Mouse (Mus musculus) myocyte (in vitro differentiated cells): ENCODE results near the gene Ror2. TPM values are rescaled to one million over a fixed set of nuclear protein-coding genes. Genes with fewer than 3 reads are reported as not detected.

Experiments
- H3K27me3 ChIP-seq: one replicate; pipeline ENCODE4 v1.6.1; 2011; ENCODE audit not compliant: control insufficient read depth, insufficient read depth, insufficient read length
- H3K36me3 ChIP-seq: one replicate; pipeline ENCODE4 v1.6.1; 2011; ENCODE audit not compliant: control insufficient read depth, insufficient read depth
- H3K4me2 ChIP-seq: one replicate; pipeline ENCODE4 v1.6.1; 2011; ENCODE audit warnings: low read depth, control low read depth
- H3K4me3 ChIP-seq: one replicate; pipeline ENCODE4 v1.5.1; 2011; ENCODE audit warnings: mild to moderate bottlenecking, control low read depth, moderate library complexity
- H3K79me2 ChIP-seq: one replicate; pipeline ENCODE4 v1.6.1; 2011; ENCODE audit not compliant: control insufficient read depth, insufficient read depth
- H3ac ChIP-seq: one replicate; pipeline ENCODE4 v1.6.1; 2011; ENCODE audit not compliant: control insufficient read depth, insufficient read length
- CEBPB ChIP-seq: IDR thresholded peaks from 2 replicates; pipeline ENCODE4 v1.6.1; 2011; ENCODE audit warnings: mild to moderate bottlenecking, moderate library complexity; ENCODE audit not compliant: poor library complexity, insufficient read depth, severe bottlenecking
- E2F4 ChIP-seq: IDR thresholded peaks from one replicate; pipeline ENCODE4 v1.6.1; 2011; ENCODE audit warnings: mild to moderate bottlenecking, control low read depth, moderate library complexity; ENCODE audit not compliant: insufficient read depth
- MAX ChIP-seq: IDR thresholded peaks from one replicate; pipeline ENCODE4 v1.6.1; 2011; ENCODE audit warnings: low read depth, mild to moderate bottlenecking, control low read depth
- MYOD1 ChIP-seq, 3 experiments: IDR thresholded peaks; one replicate each; pipeline ENCODE4 v1.6.1; 2011; ENCODE audit warnings: control low read depth in 2 of 3, low read depth in 2 of 3, mild to moderate bottlenecking in 2 of 3, moderate library complexity in 1 of 3; ENCODE audit not compliant: insufficient read length in 2 of 3, control insufficient read depth in 1 of 3
- MYOG ChIP-seq, 3 experiments: IDR thresholded peaks; one replicate each; pipeline ENCODE4 v1.6.1; 2011; ENCODE audit warnings: control low read depth in 2 of 3, low read depth in 2 of 3, mild to moderate bottlenecking in 2 of 3; ENCODE audit not compliant: insufficient read length in 2 of 3, control insufficient read depth in 1 of 3, insufficient read depth in 1 of 3
- POLR2A ChIP-seq: IDR thresholded peaks from one replicate; pipeline ENCODE4 v1.6.1; 2011; ENCODE audit warnings: low read depth, mild to moderate bottlenecking, control low read depth, moderate library complexity; ENCODE audit not compliant: insufficient read length
- POLR2AphosphoS2 ChIP-seq: IDR thresholded peaks from one replicate; pipeline ENCODE4 v1.6.1; 2011; ENCODE audit warnings: low read depth, control low read depth; ENCODE audit not compliant: insufficient read length
- REST ChIP-seq: IDR thresholded peaks from one replicate; pipeline ENCODE4 v1.6.1; 2011; ENCODE audit warnings: mild to moderate bottlenecking, control low read depth, moderate library complexity; ENCODE audit not compliant: insufficient read depth, insufficient read length
- SRF ChIP-seq: IDR thresholded peaks from one replicate; pipeline ENCODE4 v1.6.1; 2011; ENCODE audit warnings: low read depth; ENCODE audit not compliant: control insufficient read depth, insufficient read length
- TCF12 ChIP-seq: IDR thresholded peaks from one replicate; pipeline ENCODE4 v1.6.1; 2011; ENCODE audit warnings: mild to moderate bottlenecking, control low read depth; ENCODE audit not compliant: poor library complexity, insufficient read depth, severe bottlenecking
- TCF3 ChIP-seq: IDR thresholded peaks from one replicate; pipeline ENCODE4 v1.6.1; 2011; ENCODE audit warnings: low read depth, control low read depth; ENCODE audit not compliant: insufficient read length
- USF1 ChIP-seq: IDR thresholded peaks from one replicate; pipeline ENCODE4 v1.6.1; 2011; ENCODE audit warnings: low read depth, mild to moderate bottlenecking, control low read depth, moderate library complexity
- polyA plus RNA-seq: library from polyadenylated mRNA; unstranded; fragments of >200 nt; fragmentation: generic; extraction: Trizol; gene quantifications from one replicate; pipeline ENCODE4 v1.2.1, GENCODE M21; 2012; ENCODE audit warnings: missing spikeins

The Ror2 gene
- polyA plus RNA-seq, 1 experiment = 0.12 TPM

- peaks cover 15% of the 10 kb centered on the region for H3K27me3 ChIP-seq
- H3ac ChIP-seq = no peak overlapping the region
- H3K36me3 ChIP-seq = no peaks in the 10 kb centered on the region
- no peaks in the 10 kb centered on the region for H3K79me2 ChIP-seq
- H3K4me3 ChIP-seq = no peak overlapping the region
- H3K4me2 ChIP-seq = no peak overlapping the region
- TF ChIP-seq POLR2AphosphoS2 = no peak
- TF ChIP-seq TCF3 = no peak
- TF ChIP-seq USF1 = no peak
- no peak for TF ChIP-seq SRF
- TF ChIP-seq POLR2A = no peak
- no peak for TF ChIP-seq MAX
- no peak for TF ChIP-seq REST
- TF ChIP-seq MYOG (IDR thresholded peaks at IDR 0.05; ENCODE audit: control insufficient read depth in 1 of 3, insufficient read depth in 1 of 3, insufficient read length in 2 of 3, low read depth in 2 of 3) = no peak
- TF ChIP-seq CEBPB = no peak
- no peak for TF ChIP-seq TCF12
- no peak for TF ChIP-seq E2F4
- TF ChIP-seq MYOD1 (IDR thresholded peaks at IDR 0.05; ENCODE audit: control insufficient read depth in 1 of 3, insufficient read length in 2 of 3, low read depth in 2 of 3) = no peak
These were observed 122.9 kb downstream of the Ror2 start for GRCm38 (mm10) chr13:53163060-53163459.

- H3K4me3 ChIP-seq = no peak overlapping the region
- no peak overlapping the region for H3ac ChIP-seq
- H3K36me3 ChIP-seq = no peaks in the 10 kb centered on the region
- H3K79me2 ChIP-seq = no peaks in the 10 kb centered on the region
- no peak overlapping the region for H3K4me2 ChIP-seq
- peaks cover 23% of the 10 kb centered on the region for H3K27me3 ChIP-seq
- TF ChIP-seq SRF (no peak), TCF3 (no peak), USF1 (no peak), E2F4 (no peak)
These were observed 126.4 kb downstream of the Ror2 start for GRCm38 (mm10) chr13:53159501-53159900.

DNA sequence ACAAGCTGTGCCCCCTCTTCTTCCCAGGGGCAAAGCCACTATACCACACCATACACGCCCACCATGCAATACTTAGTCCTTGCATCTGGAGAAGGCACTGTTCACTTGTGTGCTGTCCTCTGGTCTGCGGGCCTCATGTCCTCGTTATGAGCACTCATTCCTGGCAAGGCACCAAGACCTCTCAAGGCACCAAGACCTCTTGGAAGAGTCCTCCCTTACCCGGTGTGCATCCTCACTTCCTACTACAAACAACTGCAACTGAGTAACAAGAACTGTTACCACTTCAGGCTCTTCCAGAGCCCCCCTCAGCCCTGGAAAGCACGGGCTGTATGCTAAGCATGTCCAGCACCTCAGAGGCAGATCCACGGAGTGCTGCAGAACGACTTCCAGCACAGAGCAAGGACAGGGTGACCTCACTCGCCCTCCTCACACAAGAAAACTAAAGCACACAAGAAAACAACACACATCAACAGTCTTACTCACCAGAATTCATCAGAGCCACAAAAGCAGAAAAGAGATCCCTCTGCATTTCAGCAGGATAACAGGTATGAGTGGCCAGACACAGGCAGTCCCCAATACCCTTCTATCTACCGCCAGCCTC lies 127.4 kb downstream of the Ror2 start:
- Histone ChIP-seq H3K4me3 (no peak overlapping the region), H3K4me2 (no peak overlapping the region), H3K79me2 (no peaks in the 10 kb centered on the region), H3K27me3 (peaks cover 33% of the 10 kb centered on the region), H3ac (no peak overlapping the region), H3K36me3 (no peaks in the 10 kb centered on the region)
- TF ChIP-seq TCF12 (no peak), MYOD1 (IDR thresholded peaks at IDR 0.05; ENCODE audit: control insufficient read depth in 1 of 3, insufficient read length in 2 of 3, low read depth in 2 of 3) (no peak), MYOG (IDR thresholded peaks at IDR 0.05; ENCODE audit: control insufficient read depth in 1 of 3, insufficient read depth in 1 of 3, insufficient read length in 2 of 3, low read depth in 2 of 3) (no peak), MAX (no peak), USF1 (no peak), E2F4 (no peak), POLR2AphosphoS2 (no peak), REST (no peak), CEBPB (no peak), SRF (no peak), TCF3 (no peak), POLR2A (no peak)

DNA sequence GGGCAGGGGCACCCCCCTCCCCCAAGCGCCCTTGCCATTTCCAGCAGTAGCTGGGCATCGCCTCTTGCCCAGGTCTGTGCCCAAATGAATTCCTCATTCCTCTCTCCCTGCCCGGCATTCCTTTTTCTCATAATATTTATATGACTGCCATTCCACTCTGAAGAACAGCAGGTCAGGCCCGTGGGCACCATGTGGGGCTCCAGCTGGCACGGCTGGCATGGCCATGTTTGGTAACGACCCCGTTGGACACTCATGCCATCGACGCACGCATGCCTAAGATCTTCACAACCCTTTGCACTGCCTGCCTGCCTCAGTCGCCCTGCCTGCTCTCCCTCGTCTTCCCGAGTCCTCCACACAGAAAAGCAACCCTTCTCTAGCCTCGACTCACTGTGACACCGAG lies 129.0 kb downstream of the Ror2 start:
- Histone ChIP-seq H3K4me2 (no peak overlapping the region), H3K36me3 (no peaks in the 10 kb centered on the region), H3ac (no peak overlapping the region), H3K4me3 (no peak overlapping the region), H3K27me3 (peaks cover 47% of the 10 kb centered on the region), H3K79me2 (no peaks in the 10 kb centered on the region)
- no peak for TF ChIP-seq USF1
- TF ChIP-seq REST = no peak
- TF ChIP-seq SRF = no peak
- no peak for TF ChIP-seq POLR2AphosphoS2
- TF ChIP-seq MYOG (IDR thresholded peaks at IDR 0.05; ENCODE audit: control insufficient read depth in 1 of 3, insufficient read depth in 1 of 3, insufficient read length in 2 of 3, low read depth in 2 of 3) = no peak

DNA sequence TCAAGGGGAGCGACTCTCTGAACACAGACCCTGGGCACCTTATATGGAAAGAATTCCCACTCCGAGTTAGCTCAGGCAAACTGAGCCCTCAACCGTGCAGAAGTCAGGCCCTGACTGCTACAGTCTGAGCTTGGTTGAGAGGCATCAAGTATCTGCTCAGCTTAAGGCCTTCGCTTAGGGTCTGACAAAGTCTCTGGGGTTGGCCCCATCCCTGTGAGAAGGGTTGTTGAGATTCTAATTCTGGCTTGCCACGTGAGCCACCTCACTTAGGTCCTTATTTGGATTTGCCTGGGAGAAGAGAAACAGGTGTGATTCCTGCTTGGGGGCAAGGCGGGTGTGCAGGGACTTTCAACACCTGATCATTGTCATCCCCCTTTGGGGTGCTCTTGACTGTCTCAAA lies 129.6 kb downstream of the Ror2 start:
- Histone ChIP-seq H3ac (no peak overlapping the region), H3K4me3 (no peak overlapping the region), H3K27me3 (peaks cover 47% of the 10 kb centered on the region), H3K79me2 (no peaks in the 10 kb centered on the region), H3K36me3 (no peaks in the 10 kb centered on the region), H3K4me2 (no peak overlapping the region)
- TF ChIP-seq CEBPB (no peak), TCF3 (no peak), E2F4 (no peak), MYOG (IDR thresholded peaks at IDR 0.05; ENCODE audit: control insufficient read depth in 1 of 3, insufficient read depth in 1 of 3, insufficient read length in 2 of 3, low read depth in 2 of 3) (no peak), MYOD1 (IDR thresholded peaks at IDR 0.05; ENCODE audit: control insufficient read depth in 1 of 3, insufficient read length in 2 of 3, low read depth in 2 of 3) (no peak), SRF (no peak), MAX (no peak), USF1 (no peak), POLR2AphosphoS2 (no peak), TCF12 (no peak), POLR2A (no peak), REST (no peak)
